Mouse (Mus musculus): ENCODE measurements at regions not wholly inside any gene's neighbourhood (a gene's known extent, or its start where the extent isn't known, plus 50 kb on each side); places are given as distances from the start of the nearest gene placed in this dataset.
A peak's percentile ranks its signal among the peaks of the same experiment; 100 is the strongest.
"Not testable (repeated sequence)": the region's sequence is repeated elsewhere in the genome, so short reads cannot be mapped to it uniquely, and the experiment has no call there.

- DNase-seq (ENCODE audit: low spot score in 2 of 2), result no peak
Observed at GRCm38 (mm10) chr10:30470831-30471230, 129.7 kb downstream of the Trmt11 start.

GRCm38 (mm10) chr10:30450616-30451015, 149.9 kb downstream of the Trmt11 start:
- DNase-seq (ENCODE audit: low spot score in 2 of 2), result no peak

GRCm38 (mm10) chr10:30447057-30447456, 153.5 kb downstream of the Trmt11 start:
- DNase-seq (ENCODE audit: low spot score in 2 of 2), result no peak

GRCm38 (mm10) chr10:30446572-30446971, 154.0 kb downstream of the Trmt11 start:
- DNase-seq (ENCODE audit: low spot score in 2 of 2), result no peak

GRCm38 (mm10) chr10:30439802-30440201, 160.7 kb downstream of the Trmt11 start:
- DNase-seq (ENCODE audit: low spot score in 2 of 2), result no peak

- DNase-seq (ENCODE audit: low spot score in 2 of 2), result no peak
Observed at GRCm38 (mm10) chr10:30426420-30426923, 174.1 kb downstream of the Trmt11 start.

- DNase-seq (ENCODE audit: low spot score in 2 of 2), result peak in 1 of 2 experiments; percentile 10
Observed at GRCm38 (mm10) chr10:30419391-30420043, 181.0 kb downstream of the Trmt11 start.

GRCm38 (mm10) chr10:30416314-30416713, 184.2 kb downstream of the Trmt11 start:
- DNase-seq (ENCODE audit: low spot score in 2 of 2), result no peak

GRCm38 (mm10) chr10:30411736-30412135, 188.8 kb downstream of the Trmt11 start:
- no peak for DNase-seq (ENCODE audit: low spot score in 2 of 2)

GRCm38 (mm10) chr10:30405669-30406393, 194.7 kb downstream of the Trmt11 start:
- no peak for DNase-seq (ENCODE audit: low spot score in 2 of 2)

GRCm38 (mm10) chr10:30370542-30370941, 170.2 kb upstream of the Cenpw start:
- DNase-seq (ENCODE audit: low spot score in 2 of 2), result no peak

GRCm38 (mm10) chr10:30360811-30361210, 160.5 kb upstream of the Cenpw start:
- DNase-seq (ENCODE audit: low spot score in 2 of 2), result not testable (repeated sequence)

GRCm38 (mm10) chr10:30359051-30359450, 158.7 kb upstream of the Cenpw start:
- peak; percentile 18 to 44 for DNase-seq (ENCODE audit: low spot score in 2 of 2)

GRCm38 (mm10) chr10:30342965-30343478, 142.7 kb upstream of the Cenpw start:
- DNase-seq (ENCODE audit: low spot score in 2 of 2), result no peak

GRCm38 (mm10) chr10:30328334-30329014, 128.1 kb upstream of the Cenpw start:
- DNase-seq (ENCODE audit: low spot score in 2 of 2), result no peak

GRCm38 (mm10) chr10:30327849-30328248, 127.5 kb upstream of the Cenpw start:
- DNase-seq (ENCODE audit: low spot score in 2 of 2), result no peak

- no peak for DNase-seq (ENCODE audit: low spot score in 2 of 2)
Observed at GRCm38 (mm10) chr10:30326861-30327260, 126.5 kb upstream of the Cenpw start.

GRCm38 (mm10) chr10:30295871-30296270, 95.5 kb upstream of the Cenpw start:
- not testable (repeated sequence) for DNase-seq (ENCODE audit: low spot score in 2 of 2)

- DNase-seq (ENCODE audit: low spot score in 2 of 2), result no peak
Observed at GRCm38 (mm10) chr10:30281666-30282065, 81.3 kb upstream of the Cenpw start.

GRCm38 (mm10) chr10:30280451-30280850, 80.1 kb upstream of the Cenpw start:
- DNase-seq (ENCODE audit: low spot score in 2 of 2), result no peak

- no peak for DNase-seq (ENCODE audit: low spot score in 2 of 2)
Observed at GRCm38 (mm10) chr10:30279978-30280377, 79.6 kb upstream of the Cenpw start.

- DNase-seq (ENCODE audit: low spot score in 2 of 2), result no peak
Observed at GRCm38 (mm10) chr10:30278987-30279386, 78.6 kb upstream of the Cenpw start.

Data from cerebellum, postnatal 4 days (tissue).